Mouse (Mus musculus) CH12.LX (cell line): ENCODE measurements around the gene Rreb1. TPM values are rescaled to one million over a fixed set of nuclear protein-coding genes. Genes with fewer than 3 reads are reported as not detected.

Experiments
- DNase-seq: peaks from one replicate; pipeline ENCODE4 v3.0.0-alpha.2; 2013; ENCODE audit errors: extremely low read depth
- H3K27ac ChIP-seq: 2 replicates; pipeline ENCODE4 v1.5.1; 2012; ENCODE audit warnings: low read depth, mild to moderate bottlenecking, control low read depth, moderate library complexity; ENCODE audit not compliant: insufficient read depth
- H3K27me3 ChIP-seq: replicated peaks from 2 replicates; pipeline ENCODE3; 2012; ENCODE audit warnings: inconsistent platforms
- H3K36me3 ChIP-seq, 2 experiments: replicated peaks in 1 of 2; 2 replicates each; pipeline versions ENCODE3 to v1.6.1; 2012; ENCODE audit warnings: inconsistent platforms in 1 of 2, low read length in 1 of 2, mild to moderate bottlenecking in 1 of 2, mixed read lengths in 1 of 2, moderate library complexity in 1 of 2; ENCODE audit not compliant: control insufficient read depth in 1 of 2, insufficient read depth in 1 of 2
- H3K4me1 ChIP-seq, 2 experiments: 2 replicates each; pipeline ENCODE4 v1.6.1; 2012; ENCODE audit warnings: inconsistent platforms in 1 of 2, moderate library complexity in 1 of 2; ENCODE audit not compliant: insufficient read depth in 2 of 2, control insufficient read depth in 1 of 2
- H3K4me2 ChIP-seq: 2 replicates; pipeline ENCODE4 v1.6.1; 2012; ENCODE audit warnings: low read depth, mild to moderate bottlenecking, control low read depth; ENCODE audit not compliant: poor library complexity, insufficient read depth, severe bottlenecking
- H3K4me3 ChIP-seq, 3 experiments: fragments of 150-350 bp in 1 of 3; sonication (generic) in 1 of 3; replicated peaks in 1 of 3; 2 replicates each; pipeline versions ENCODE3 to v1.5.1; 2011 to 2012; ENCODE audit warnings: low read depth in 2 of 3, low read length in 2 of 3, mild to moderate bottlenecking in 2 of 3, moderate library complexity in 2 of 3, control low read depth in 1 of 3, improper control_type of control experiment in 1 of 3, inconsistent platforms in 1 of 3, mixed read lengths in 1 of 3; ENCODE audit not compliant: poor library complexity in 1 of 3
- H3K79me2 ChIP-seq: replicated peaks from 2 replicates; pipeline ENCODE4 v1.6.1; 2012; ENCODE audit warnings: mild to moderate bottlenecking, moderate library complexity; ENCODE audit not compliant: control insufficient read depth, poor library complexity, insufficient read depth, severe bottlenecking; ENCODE audit errors: extremely low read depth
- H3K9ac ChIP-seq: 2 replicates; pipeline ENCODE4 v1.6.1; 2012; ENCODE audit warnings: low read depth, mild to moderate bottlenecking, control low read depth, moderate library complexity; ENCODE audit not compliant: insufficient read depth
- H3K9me3 ChIP-seq: replicated peaks from 2 replicates; pipeline ENCODE3; 2012; ENCODE audit warnings: low read length, inconsistent platforms, mixed read lengths
- CHD2 ChIP-seq: IDR thresholded peaks from 2 replicates; pipeline ENCODE4 v1.6.1; 2011; ENCODE audit warnings: low read length, improper control_type of control experiment
- CTCF ChIP-seq, 2 experiments: IDR thresholded peaks in 1 of 2; conservative IDR thresholded peaks in 1 of 2; 2 replicates each; pipeline ENCODE4 v1.5.1; 2011 to 2012; ENCODE audit warnings: low read depth in 2 of 2, low read length in 2 of 2, improper control_type of control experiment in 1 of 2, inconsistent platforms in 1 of 2, mild to moderate bottlenecking in 1 of 2, moderate library complexity in 1 of 2
- E2F4 ChIP-seq: IDR thresholded peaks from 2 replicates; pipeline ENCODE4 v1.6.1; 2011; ENCODE audit warnings: low read depth, low read length, improper control_type of control experiment; ENCODE audit not compliant: insufficient replicate concordance
- EP300 ChIP-seq: IDR thresholded peaks from 2 replicates; pipeline ENCODE4 v1.6.1; 2011; ENCODE audit warnings: low read length, improper control_type of control experiment
- JUND ChIP-seq: conservative IDR thresholded peaks from 2 replicates; pipeline ENCODE4 v1.6.1; 2011; ENCODE audit warnings: low read depth, low read length, improper control_type of control experiment
- MAZ ChIP-seq: IDR thresholded peaks from 2 replicates; pipeline ENCODE4 v1.6.1; 2012; ENCODE audit warnings: low read depth, mild to moderate bottlenecking, inconsistent platforms, low read length, improper control_type of control experiment, moderate library complexity
- MXI1 ChIP-seq: IDR thresholded peaks from 2 replicates; pipeline ENCODE4 v1.6.1; 2011; ENCODE audit warnings: mild to moderate bottlenecking, low read depth, low read length, improper control_type of control experiment
- MYC ChIP-seq: IDR thresholded peaks from 2 replicates; pipeline ENCODE4 v1.6.1; 2011; ENCODE audit warnings: low read depth, mild to moderate bottlenecking, improper control_type of control experiment, low read length
- PAX5 ChIP-seq: IDR thresholded peaks from 2 replicates; pipeline ENCODE4 v1.6.1; 2012; ENCODE audit warnings: low read length, inconsistent platforms, mixed read lengths
- POLR2A ChIP-seq: IDR thresholded peaks from 2 replicates; pipeline ENCODE4 v1.6.1; 2011; ENCODE audit warnings: low read depth, mild to moderate bottlenecking, improper control_type of control experiment, low read length
- POLR2AphosphoS2 ChIP-seq: IDR thresholded peaks from 2 replicates; pipeline ENCODE4 v1.6.1; 2011; ENCODE audit warnings: low read depth, low read length, improper control_type of control experiment
- RAD21 ChIP-seq: IDR thresholded peaks from 2 replicates; pipeline ENCODE4 v1.6.1; 2011; ENCODE audit warnings: low read depth, mild to moderate bottlenecking, low read length, improper control_type of control experiment, moderate library complexity
- UBTF ChIP-seq: IDR thresholded peaks from 2 replicates; pipeline ENCODE4 v1.6.1; 2012; ENCODE audit warnings: low read depth, mild to moderate bottlenecking, inconsistent platforms, low read length, improper control_type of control experiment, moderate library complexity
- USF2 ChIP-seq: conservative IDR thresholded peaks from 2 replicates; pipeline ENCODE4 v1.6.1; 2011; ENCODE audit warnings: low read depth, low read length, improper control_type of control experiment
- ZC3H11A ChIP-seq: IDR thresholded peaks from 2 replicates; pipeline ENCODE4 v1.6.1; 2012; ENCODE audit warnings: low read depth, mild to moderate bottlenecking, inconsistent platforms, low read length, improper control_type of control experiment
- ZKSCAN1 ChIP-seq: IDR thresholded peaks from 2 replicates; pipeline ENCODE4 v1.6.1; 2012; ENCODE audit warnings: low read depth, inconsistent platforms, low read length, improper control_type of control experiment, borderline replicate concordance
- ZMIZ1 ChIP-seq: IDR thresholded peaks from 2 replicates; pipeline ENCODE4 v1.6.1; 2012; ENCODE audit warnings: low read depth, mild to moderate bottlenecking, inconsistent platforms, low read length, improper control_type of control experiment
- dilution Hi-C: fragments of 300-500 bp; cut with MboI; formaldehyde crosslinking; loops from 2 replicates; pipeline ENCODE4 v1.14.3; 2020; ENCODE audit warnings: low sequenced_read_pairs; ENCODE audit not compliant: extremely low pct_unique_long_range_greater_than_20kb, extremely low pct_ligation_motif_present
- in situ Hi-C: fragments of 300-500 bp; cut with MboI; formaldehyde crosslinking; loops from 3 replicates; pipeline ENCODE4 v1.14.3; 2019; ENCODE audit warnings: low sequenced_read_pairs, low pct_ligation_motif_present, low pct_unique_long_range_greater_than_20kb, mixed read lengths
- polyA plus RNA-seq: library from polyadenylated mRNA; unstranded; fragments of >175 nt; gene quantifications from 2 replicates; pipeline ENCODE4 v1.2.1, GENCODE M21; 2012; ENCODE audit warnings: low read depth; ENCODE audit not compliant: insufficient read length
- total RNA-seq, 2 experiments: library from RNA; depleted of rRNA; stranded (reverse); fragments of 300-350 nt in 1 of 2; fragments of >200 nt in 1 of 2; gene quantifications; 2 replicates each; pipeline ENCODE4 v1.2.3; 2012 to 2014

Rreb1 gene
- total and polyA plus RNA-seq, 3 experiments, result 1.0 to 10.2 (median 5.3) TPM

DNA sequence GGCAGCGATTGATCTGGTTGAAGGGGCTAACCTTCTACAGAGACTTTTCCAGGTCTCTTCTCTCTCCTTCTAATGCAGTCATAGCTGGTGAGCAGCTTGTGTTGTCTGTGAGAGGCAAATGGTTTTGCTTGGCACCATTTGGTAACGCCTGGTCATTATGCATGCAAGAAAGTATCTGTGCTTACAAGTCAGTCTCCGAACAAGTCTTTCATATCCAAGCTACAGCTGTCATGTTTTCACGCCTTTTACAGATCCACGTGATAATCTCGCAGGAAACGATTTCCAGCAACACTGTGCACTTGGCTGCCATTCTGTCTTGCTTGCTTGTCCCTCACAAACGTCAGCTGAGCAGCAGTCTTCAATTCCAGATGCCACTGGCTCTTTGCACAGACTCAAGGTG lies 191.8 kb downstream of the Rreb1 start:
- no peak overlapping the region for H3K27ac ChIP-seq
- H3K4me2 ChIP-seq, result no peak overlapping the region
- H3K36me3 ChIP-seq, result peaks cover 18 to 44% of the 10 kb centered on the region in 2 experiments
- TF ChIP-seq E2F4 (no peak), MAZ (no peak), POLR2A (no peak), USF2 (no peak), ZMIZ1 (no peak), UBTF (no peak), MXI1 (no peak)
- dilution Hi-C loops (no loop called here), in situ Hi-C loops (loop anchor here (25.0 kb wide), 1 partner anchor 433 kb away; no protein-coding TSS in a partner anchor)
- H3K4me1 ChIP-seq, result peaks cover 13 to 61% of the 10 kb centered on the region in 2 experiments
- no peak for DNase-seq
- no peak overlapping the region for H3K4me3 ChIP-seq
- no peaks in the 10 kb centered on the region for H3K9me3 ChIP-seq
- H3K79me2 ChIP-seq, result no peaks in the 10 kb centered on the region
- no peak overlapping the region for H3K9ac ChIP-seq
- H3K27me3 ChIP-seq, result no peaks in the 10 kb centered on the region

DNA sequence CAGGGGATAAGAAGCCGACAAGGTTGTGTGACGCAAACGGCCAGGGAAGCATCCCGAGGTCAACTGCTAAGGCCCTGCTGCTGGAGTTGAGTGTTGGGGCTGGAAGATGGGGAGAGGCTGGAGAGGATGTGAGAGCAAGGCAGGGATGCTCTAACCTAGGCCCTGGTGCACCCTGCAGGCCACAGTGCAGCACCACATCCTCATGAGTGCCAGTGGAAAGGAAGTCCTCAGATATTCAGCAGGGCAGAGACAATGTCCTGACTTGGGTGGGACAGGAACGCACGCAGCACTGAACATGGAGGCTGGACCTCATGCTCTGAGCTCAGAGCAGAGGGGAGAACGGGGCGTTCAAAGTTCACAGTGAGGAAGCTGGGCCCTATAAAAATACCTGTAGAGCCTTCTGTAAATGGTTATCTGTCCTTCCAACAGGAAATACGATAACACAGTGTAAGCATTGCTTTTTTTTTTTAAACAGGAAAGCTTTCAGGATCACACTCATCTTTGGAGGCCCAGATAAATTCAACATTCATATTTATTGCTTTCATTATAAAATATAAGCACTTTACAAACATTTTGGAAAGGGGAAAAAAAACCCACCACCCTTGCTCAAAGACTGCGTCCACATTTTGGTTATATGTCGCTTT lies 192.8 kb downstream of the Rreb1 start:
- peaks cover 21 to 52% of the 10 kb centered on the region in 2 experiments for H3K36me3 ChIP-seq
- in situ Hi-C loops (loop anchor here (25.0 kb wide), 1 partner anchor 434 kb away; no protein-coding TSS in a partner anchor), dilution Hi-C loops (no loop called here)

GRCm38 (mm10) chr13:37974036-37974435 lies 195.8 kb downstream of the Rreb1 start:
- in situ Hi-C loops, result loop anchor here (25.0 kb wide), 1 partner anchor 437 kb away; no protein-coding TSS in a partner anchor
- Histone ChIP-seq H3K79me2 (no peaks in the 10 kb centered on the region), H3K4me2 (no peak overlapping the region), H3K27me3 (no peaks in the 10 kb centered on the region), H3K36me3 (peaks cover 43 to 83% of the 10 kb centered on the region in 2 experiments), H3K9me3 (no peaks in the 10 kb centered on the region), H3K27ac (no peak overlapping the region), H3K4me3 (no peak overlapping the region), H3K4me1 (peaks cover 0 to 37% of the 10 kb centered on the region in 2 experiments; a peak in 2 of 4 replicates), H3K9ac (no peak overlapping the region)
- no peak for DNase-seq
- TF ChIP-seq UBTF (no peak), JUND (no peak), RAD21 (no peak), MYC (no peak), EP300 (no peak), ZC3H11A (no peak), ZKSCAN1 (no peak), PAX5 (no peak), CHD2 (no peak)
- dilution Hi-C loops, result no loop called here

More for the DNA sequence above, 192.8 kb downstream of the Rreb1 start:
- no peak overlapping the region for H3K27ac ChIP-seq
- no peak overlapping the region for H3K4me2 ChIP-seq
- no peak for DNase-seq
- TF ChIP-seq ZKSCAN1 (no peak), CTCF (conservative IDR thresholded peaks at IDR 0.05 in 1 of 2, IDR thresholded peaks at IDR 0.05 in 1 of 2; ENCODE audit: low read depth in 2 of 2, low read length in 2 of 2) (peak in 1 of 2 experiments; percentile 37; a peak in 2 of 4 replicates), POLR2AphosphoS2 (peak; percentile 58; the same call in 1 of the 2 replicates), RAD21 (peak; percentile 17)
- H3K4me1 ChIP-seq, result peaks cover 11 to 60% of the 10 kb centered on the region in 2 experiments
- no peaks in the 10 kb centered on the region for H3K27me3 ChIP-seq
- no peak overlapping the region for H3K9ac ChIP-seq
- H3K9me3 ChIP-seq, result no peaks in the 10 kb centered on the region
- no peak overlapping the region for H3K4me3 ChIP-seq
- no peaks in the 10 kb centered on the region for H3K79me2 ChIP-seq
